Mouse (Mus musculus) left cerebral cortex, adult 11 months (tissue): Measurements from ENCODE around the gene Pds5a.
"Not testable (repeated sequence)": the region's sequence is repeated elsewhere in the genome, so short reads cannot be mapped to it uniquely, and the experiment has no call there.

Experiments used
- DNase-seq: peaks from one replicate; pipeline ENCODE4 v3.0.0; 2022; ENCODE audit warnings: low spot score

Gene Pds5a

DNA sequence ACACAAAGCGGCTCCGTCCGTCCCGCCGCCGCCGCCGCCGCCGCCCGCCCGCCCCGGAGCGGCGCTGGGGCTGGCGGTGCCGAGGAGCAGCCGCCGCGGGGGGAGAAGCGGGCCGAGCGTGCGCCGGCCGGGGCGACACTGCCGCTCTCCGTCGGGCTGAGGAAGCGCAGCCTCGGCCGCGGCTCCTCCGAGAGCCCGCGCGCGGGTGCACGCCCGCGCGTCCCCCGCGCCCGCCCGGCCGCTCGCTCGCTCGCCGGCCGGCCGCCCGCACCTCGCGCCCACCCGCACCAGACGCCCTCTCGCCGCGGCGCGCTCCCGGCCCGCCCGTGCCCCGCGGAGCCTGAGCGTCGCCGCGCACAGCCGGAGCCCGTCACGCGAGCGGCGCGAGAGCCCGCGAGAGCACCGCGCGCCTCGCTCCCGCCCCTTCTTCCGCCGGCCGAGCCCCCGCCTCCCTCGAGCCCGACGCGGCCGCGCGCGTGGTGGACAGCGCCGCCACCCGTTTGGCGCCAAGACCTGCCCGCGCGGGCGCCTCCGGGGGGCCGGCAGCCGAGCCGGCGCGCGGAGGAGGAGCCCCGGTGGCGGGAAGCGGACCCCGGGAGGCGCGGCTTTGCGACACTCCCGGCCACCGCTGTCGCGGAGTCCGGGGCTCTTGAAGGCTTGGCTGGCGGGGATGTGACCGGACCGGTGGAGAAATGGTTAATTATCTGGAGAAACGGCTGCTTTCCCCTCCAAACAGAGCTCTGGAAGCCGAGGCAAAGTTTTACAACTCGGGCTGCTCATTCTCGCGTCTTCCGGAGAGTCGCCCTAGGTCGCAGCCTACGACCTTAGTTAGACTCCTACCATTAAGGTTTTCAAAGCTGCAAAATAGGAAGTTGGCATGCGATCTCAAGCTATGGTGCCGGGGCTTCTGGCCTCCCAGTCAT, at the start of gene Pds5a:
Gene Pds5a (minus strand): TSS at position 438 of the 923 bp plus-strand sequence.
- DNase-seq: peak; percentile 67

DNA sequence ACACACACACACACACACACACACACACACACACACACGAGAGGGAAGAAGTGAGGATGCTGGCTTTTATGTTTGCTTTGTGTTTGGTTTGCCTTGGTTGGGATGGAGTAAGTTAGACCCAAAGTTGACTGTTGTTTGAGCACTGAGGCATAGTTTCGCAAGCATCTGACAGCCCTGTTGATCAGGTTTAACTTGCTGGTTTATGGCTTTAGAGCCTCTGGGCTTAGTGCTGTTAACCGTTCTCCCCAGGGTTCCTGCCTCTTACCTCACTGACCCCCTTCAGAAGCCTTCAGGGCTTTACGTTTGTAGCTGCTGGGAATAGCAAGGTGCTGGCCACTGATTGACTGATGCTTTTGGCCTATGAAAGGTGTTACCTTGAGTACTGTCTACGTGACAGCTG, 48.8 kb upstream of the Pds5a start:
- DNase-seq: no peak

DNA sequence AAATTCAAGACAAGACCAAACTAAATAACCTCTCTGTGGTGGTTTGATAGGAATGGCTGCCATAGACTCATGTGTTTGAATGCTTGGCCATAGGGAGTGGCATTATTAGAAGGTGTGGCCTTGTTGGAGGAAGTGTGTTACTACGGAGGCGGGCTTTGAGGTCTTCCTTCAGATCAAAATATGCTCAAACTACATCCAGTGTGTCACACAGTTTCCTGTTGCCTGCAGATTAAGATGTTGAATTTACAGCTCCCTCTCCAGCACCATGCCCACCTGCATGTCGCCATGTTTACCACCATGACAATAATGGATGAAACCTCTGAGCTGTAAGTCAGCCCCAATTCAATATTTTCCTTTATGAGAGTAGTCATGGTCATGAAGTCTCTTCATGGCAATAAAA, 41.3 kb upstream of the Pds5a start:
- no peak for DNase-seq

DNA sequence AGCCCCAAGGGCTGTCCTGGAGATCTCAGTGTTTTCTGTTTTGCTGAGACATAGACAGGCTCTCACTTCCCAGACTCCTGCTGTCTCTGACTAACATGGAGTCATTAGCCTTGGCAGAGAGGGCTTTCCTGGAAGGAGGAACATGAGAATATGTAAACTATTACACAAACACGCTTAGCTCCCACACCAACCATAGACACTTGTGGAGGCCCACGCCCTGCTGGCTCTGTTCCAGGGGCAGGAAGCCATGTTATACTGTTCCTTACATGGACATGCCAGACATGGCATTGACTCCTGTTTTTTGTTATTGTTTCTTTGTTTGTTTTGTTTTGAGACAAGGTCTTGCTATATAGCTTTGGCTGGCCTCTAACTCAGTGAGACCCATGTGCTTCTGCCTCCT, 37.5 kb upstream of the Pds5a start:
- DNase-seq: no peak

DNA sequence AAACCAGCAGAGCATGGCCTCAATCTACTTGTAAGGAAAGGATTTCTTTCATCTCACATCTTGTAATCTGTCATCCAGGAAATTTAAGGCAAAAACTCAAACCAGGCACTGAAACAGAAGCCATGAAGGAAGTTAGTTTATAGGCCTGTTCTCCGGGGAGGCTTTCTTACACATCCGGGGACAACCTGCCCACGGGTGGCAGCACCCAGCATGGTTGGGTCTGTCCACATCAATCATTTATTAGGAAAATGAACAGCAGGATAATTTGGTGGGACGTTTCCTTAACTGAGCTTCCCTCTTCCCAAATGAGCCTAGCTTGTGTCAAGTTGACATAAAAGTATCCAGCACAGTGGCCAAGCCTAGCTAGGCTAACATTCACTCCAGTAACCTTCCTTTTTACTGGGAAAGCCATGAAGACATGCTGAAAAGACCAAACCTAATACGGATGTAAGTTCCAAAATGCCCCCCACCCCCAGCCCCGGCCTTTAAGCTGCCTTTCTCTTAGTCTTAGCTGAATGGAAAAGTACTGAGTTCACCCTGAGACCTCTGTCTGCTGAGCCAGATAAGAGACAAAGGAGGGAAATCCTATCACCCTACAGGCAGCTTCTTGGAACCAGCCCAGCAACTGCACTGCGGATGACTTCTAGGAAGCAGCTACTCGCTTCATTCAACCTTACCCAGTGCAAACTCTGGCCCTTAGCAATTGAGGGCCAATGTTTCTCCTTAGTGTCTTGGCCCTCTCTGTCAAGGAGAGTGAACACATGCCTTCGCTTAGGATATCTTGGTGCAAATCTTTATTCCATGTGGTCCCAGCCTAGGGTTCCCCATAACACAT, 33.3 kb upstream of the Pds5a start:
- DNase-seq: no peak

DNA sequence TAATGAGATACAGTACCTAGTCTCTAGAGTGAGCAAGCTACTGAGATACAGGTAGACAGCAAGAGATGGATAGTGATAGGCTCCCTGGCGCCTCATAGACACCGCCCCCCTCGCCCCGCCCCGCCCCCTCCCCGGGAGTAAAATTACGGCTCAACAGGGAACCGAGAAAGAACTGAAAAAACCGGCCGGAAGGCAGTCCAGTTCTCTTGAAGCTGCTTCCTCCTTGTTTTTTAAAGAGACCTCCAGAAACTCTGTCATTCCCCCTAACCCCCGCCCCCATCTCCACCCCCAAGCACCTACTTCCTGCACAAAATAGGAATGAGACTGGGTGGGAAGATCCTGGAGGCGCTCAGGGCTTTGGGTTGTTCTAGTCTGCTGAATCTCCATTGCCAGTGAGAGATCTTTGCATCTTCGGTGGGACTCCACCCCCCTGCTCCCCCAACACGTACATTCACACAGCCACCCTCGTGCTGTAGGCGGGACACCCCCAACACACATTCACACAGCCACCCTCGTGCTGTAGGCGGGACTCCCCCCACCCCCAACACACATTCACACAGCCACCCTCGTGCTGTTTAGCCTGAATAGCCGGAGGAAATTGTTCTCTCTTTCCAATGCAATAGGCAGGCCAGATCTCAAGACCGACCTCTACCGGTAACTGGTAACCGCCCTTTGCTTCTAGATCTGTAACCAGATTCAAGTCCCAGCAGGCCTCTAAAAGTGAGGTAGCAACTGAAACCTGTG, 26.4 kb upstream of the Pds5a start:
- peak; percentile 36 for DNase-seq

DNA sequence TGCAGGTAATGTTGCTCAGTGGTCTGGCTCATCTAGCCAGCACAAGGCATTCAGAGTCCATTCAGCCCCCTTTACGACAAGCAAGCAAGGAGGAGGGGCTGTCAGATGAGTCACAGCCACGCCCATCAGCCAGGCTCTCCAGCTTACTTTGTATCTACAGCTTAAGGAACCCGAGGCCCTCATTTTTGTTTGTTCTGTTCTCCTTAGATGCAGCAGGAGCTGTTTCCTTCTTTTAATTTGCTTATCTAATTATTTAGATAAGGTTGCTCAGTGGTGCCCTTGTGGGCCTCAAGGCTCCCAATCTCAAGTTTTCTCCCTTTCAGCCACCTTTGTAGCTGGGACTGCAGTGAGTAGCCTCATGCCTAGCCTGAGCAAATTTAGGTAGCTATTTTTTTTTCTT, 20.3 kb upstream of the Pds5a start:
- no peak for DNase-seq

DNA sequence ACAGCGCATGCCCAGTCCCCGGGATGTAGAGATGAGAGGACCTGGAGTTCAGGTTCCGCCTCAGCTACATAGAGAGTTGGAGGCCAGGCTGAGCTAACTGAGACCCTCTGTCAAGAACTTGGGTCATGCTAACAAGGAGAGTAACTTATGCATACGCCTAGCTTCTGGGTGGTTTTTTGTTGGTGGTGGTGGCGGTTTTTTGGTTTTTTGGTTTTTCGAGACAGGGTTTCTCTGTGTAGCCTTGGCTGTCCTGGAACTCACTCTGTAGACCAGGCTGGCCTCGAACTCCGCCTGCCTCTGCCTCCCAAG, 19.8 kb upstream of the Pds5a start:
- DNase-seq: not testable (repeated sequence)

DNA sequence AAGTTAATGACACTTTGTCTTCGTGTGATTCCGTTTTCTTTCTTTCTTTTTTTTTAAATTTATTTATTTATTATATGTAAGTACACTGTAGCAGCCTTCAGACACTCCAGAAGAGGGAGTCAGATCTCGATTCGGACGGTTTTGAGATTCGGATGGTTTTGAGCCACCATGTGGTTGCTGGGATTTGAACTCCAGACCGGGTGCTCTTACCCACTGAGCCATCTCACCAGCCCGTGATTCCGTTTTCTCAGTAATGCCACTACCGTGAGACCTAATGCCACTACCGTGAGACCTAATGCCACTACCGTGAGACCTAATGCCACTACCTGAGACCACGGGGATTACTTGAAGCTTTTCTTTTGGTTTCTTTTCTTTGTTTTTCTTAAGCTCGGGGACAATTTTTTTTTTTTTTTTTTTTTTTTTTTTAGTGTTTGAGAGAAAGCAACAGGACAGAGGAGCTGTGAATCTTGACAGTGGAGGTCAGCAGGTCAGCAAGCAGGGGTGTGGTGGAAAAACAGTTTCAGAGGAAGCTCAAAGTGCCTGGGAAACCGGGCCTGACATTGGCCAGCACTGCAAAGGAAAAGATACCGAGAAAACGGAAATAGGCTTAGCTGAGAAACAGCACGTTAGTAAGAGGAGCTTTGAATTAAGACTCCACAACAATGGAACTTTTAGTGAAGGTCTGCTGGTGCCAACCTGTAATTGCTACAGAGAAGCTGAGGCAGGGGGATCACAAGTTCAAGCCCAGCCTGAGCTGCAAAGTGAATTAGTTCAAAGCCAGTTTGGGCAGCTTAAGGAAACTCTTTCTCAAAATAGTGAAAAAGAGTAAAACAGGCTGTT, 19.2 kb upstream of the Pds5a start:
- DNase-seq: no peak

DNA sequence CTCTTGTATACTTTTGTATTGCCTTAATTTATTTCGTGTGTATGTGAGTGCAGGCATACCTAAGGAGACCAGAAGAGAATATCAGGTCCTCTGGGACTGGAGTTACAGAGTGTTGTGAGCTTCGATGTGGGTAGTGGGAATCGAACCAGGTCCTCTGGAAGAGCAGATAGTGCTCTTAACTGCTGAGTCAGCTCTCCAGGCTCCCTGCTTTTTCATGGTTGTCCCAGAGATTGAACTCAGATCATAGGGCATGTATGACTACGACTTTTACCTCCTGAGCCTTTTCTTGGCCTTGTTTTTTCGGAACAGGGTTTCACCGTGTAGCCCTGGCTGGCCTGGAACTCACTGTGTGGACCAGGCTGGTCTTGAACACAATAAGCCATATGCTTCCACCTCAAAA, 17.0 kb upstream of the Pds5a start:
- no peak for DNase-seq

DNA sequence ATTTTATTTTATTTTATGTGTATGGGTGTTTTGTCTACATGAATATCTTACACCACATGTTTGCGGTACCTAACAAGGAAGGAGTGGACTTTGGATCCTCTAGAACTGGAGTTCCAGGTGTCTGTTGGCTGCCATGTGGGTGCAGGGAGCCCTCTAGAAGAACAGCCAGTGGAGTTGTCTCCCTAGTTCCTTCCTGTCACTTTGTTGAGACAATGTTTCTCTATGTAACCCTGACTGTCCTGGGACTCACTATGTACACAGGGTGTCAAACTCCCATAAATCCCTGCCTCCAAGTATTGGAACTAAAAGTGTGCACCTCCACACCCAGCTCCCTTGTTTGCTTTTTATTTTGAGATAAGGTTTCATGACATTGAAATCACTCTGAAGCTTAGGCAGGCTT, 13.4 kb upstream of the Pds5a start:
- DNase-seq: no peak

DNA sequence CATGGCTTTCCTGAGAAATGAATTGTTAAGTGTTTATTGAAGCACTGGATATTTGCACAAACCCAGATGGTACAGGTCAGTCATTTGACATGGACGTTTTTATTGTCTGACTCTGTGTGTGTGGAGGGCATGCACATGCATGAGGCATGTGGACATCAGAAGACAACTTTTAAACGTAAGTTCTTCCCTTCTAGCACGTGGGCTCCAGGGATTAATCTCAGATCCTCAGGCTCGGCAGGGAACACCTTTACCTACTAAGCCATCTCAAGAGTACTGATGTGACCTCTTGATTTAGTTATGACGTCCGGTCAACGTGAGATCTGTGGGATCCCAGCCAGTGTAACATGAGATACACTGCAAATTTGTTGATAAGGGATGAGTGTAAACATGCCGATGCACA, 12.2 kb upstream of the Pds5a start:
- DNase-seq: no peak

DNA sequence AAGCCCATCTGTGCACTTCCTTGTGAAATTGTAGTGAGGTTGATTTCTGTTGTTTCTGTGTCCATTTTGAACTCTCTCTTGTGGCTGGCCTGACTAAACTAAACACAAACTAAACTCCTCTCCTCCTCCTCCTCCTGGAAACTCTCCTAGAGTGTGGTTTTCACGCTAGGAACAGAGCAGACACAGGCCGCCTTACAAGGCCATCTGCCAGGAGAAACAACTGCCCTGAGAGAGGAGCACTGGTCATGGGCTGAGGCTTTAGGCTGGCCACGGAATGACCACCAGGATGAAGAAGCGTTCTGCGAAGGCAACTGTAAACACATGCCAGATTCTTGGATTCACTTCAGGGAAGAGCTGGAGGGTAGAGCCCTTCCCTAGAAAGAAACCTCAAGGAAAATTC, 8.9 kb upstream of the Pds5a start:
- DNase-seq: no peak

DNA sequence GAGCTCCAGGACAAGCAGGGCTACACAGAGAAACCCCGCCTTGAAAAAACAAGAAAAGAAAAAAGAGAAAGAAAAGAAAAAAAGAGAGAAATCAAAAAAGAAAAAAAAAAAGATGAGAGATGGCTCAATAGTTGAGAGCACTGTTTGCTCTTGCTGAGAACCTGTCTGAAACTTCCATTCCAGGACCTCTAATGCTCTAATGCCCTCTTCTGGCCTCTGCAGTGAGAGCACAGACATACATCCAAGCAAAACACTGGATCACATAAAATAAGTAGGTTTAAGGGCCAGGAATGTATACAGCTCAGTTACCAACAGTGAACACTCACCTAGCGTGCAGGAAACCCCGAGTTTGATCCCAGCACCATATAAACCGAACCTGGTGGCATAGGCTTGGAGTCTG, 8.1 kb upstream of the Pds5a start:
- DNase-seq: no peak

DNA sequence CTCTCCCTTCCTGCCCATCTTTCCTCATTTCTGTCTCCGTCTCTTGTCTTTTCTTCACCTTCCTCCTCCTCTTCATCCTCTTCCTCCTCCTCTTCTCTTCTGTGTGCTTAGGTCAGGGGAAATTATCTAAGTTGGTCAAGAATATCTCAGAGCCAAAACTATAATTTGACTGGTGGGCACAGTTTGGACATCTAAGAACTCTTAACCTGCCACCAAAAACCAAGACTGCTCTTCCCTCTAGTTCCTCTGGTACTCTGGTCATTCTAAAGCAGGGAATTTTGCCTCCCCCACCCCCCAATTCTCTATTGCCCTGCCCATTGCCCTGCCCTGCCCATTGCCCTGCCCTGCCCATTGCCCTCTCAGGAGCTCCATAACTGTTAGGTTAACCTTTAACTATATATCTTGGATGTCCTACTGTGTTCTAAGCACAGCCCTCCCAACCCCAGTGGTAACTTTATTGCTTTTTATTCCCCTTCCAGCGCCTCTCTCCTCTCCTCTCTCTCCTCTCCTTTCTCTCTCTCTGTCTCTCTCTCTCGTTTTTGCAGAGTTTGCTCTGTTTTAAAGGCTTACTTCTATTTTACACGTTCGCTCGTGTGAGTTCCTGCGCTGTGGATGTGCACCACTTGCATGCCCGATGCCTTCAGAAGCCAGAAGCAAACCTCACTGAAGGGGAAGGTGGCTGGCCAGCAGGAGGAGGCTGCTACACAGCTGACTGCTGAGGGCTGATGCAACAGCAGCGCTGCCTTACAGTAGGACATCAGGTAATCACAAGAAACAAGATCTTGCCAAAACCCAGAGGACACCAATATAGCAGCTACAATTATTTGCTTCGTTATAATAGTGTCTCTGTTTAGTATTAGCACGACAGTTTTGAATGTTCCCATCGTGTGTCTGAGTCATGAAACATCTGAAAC, 6.9 kb upstream of the Pds5a start:
- no peak for DNase-seq

DNA sequence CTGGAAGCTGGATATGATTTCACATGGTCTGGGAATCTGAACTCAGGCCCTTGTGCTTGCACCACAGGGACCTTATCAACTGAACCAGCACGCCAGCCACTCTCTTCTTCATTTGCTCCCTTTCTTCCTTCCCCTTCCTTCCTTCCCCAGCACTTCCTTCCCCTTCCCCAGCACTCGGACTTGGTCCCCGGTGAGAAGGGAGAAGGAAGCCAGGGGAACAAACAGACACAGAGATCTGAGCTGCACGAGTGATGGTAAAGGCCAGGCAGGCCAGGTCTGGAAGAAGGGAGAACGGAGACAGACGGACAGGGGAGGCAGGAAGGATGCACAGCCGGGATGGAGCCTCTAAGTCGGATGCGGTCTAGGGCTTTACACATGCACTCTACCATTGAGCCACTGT, 5.2 kb upstream of the Pds5a start:
- no peak for DNase-seq

DNA sequence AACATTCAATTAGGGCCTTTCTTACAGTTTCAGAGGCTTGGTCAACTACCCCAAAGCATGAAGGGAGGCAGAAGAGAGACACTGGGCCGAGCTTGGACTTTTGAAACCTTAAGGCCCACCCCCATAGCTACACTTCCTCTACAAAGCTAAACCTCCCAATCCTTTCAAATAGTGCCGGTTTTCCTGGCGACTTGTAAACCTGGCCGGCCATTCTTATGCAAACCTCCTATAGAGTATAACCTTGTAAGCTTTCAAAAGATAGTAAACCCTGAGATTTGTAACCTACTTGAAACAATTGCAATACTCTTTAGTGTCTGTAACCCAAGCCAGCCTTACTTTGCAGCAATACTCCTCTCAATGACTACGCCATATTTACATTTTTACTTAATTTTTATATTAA, 2.0 kb upstream of the Pds5a start:
- DNase-seq: no peak

DNA sequence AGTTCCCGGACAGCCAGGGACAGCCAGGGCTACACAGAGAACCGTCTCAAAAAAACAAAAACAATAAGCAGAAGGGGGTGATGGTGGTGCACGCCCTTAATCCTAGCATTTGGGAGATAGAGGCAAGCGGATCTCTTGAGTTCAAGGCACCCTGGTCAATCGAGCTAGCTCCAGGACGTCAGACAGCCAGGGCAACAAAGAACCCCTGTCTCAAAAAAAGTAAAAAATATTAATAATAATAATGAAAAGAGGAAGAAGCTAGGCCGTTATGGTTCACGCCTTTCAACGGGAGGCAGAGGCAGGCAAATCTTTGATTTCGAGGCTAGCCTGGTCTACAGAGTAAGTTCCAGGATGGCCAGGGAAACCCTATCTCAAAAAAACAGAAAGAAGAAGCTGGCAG, 1.1 kb upstream of the Pds5a start:
- no peak for DNase-seq

DNA sequence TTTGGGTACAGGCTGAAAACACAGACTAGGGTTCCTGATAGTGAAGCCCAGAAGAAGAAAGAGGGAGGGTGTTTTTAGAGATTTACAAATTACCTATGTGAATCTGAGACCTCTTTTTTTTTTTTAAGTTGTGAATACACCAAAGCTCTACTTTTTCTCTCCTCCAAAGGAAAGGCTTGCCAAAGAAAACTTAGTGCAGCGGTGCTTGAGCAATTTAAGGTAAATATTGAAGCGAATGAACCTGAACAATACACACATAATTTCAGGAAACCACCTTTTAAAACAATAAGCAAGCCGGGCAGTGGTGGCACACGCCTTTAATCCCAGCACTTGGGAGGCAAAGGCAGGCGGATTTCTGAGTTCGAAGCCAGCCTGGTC, 675 bp upstream of the Pds5a start:
- no peak for DNase-seq

DNA sequence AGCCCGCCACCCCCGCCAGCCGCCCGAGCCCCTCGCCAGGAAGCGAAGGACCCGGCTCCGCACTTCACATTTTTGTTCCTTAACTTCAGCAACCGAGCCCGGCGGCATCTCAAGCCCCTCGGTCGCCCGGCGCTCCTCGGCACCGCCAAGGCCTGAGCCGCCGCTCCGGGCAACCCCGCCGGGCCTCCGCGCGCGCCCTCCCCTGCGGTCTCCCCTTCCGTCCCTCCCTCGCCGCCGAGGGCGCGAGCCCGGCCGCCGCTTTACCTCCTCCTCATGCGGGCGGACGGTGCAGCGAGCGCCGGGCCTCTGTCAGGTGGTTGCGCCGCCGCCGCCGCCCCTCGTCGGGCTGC, 612 bp downstream of the Pds5a start:
- DNase-seq: no peak
